Mouse (Mus musculus) neural tube, embryonic 13.5 days (tissue): ENCODE data around the gene Tenm2. TPM values are rescaled to one million over a fixed set of nuclear protein-coding genes. Genes with fewer than 3 reads are reported as not detected.

Experiments used
- ATAC-seq: fragments of 200-750 bp; cut with Nextera tagmentation; 2 replicates; pipeline ENCODE4 v1.8.0; 2017; ENCODE audit warnings: low read depth, mild to moderate bottlenecking, moderate TSS enrichment, moderate library complexity
- H3K27ac ChIP-seq: fragments of 300-500 bp; sonication (generic); replicated peaks from 2 replicates; pipeline ENCODE4 v1.5.1; 2015; ENCODE audit warnings: moderate library complexity, mild to moderate bottlenecking, inconsistent platforms
- H3K27me3 ChIP-seq: fragments of 300-500 bp; sonication (generic); 2 replicates; pipeline ENCODE4 v1.6.1; 2015; ENCODE audit warnings: mild to moderate bottlenecking, inconsistent platforms
- H3K36me3 ChIP-seq: fragments of 300-500 bp; sonication (generic); 2 replicates; pipeline ENCODE4 v1.6.1; 2015; ENCODE audit warnings: mild to moderate bottlenecking, inconsistent platforms
- H3K4me1 ChIP-seq: fragments of 300-500 bp; sonication (generic); replicated peaks from 2 replicates; pipeline ENCODE4 v1.6.1; 2015; ENCODE audit warnings: inconsistent platforms
- H3K4me2 ChIP-seq: fragments of 300-500 bp; sonication (generic); 2 replicates; pipeline ENCODE4 v1.6.1; 2015; ENCODE audit warnings: inconsistent platforms, mild to moderate bottlenecking, moderate library complexity
- H3K4me3 ChIP-seq: fragments of 300-500 bp; sonication (generic); 2 replicates; pipeline ENCODE4 v1.5.1; 2015; ENCODE audit warnings: mild to moderate bottlenecking, inconsistent platforms
- H3K9ac ChIP-seq: fragments of 300-500 bp; sonication (generic); 2 replicates; pipeline ENCODE4 v1.6.1; 2015; ENCODE audit warnings: moderate library complexity, mild to moderate bottlenecking, inconsistent platforms
- H3K9me3 ChIP-seq: fragments of 300-500 bp; sonication (generic); 2 replicates; pipeline ENCODE4 v1.6.1; 2016; ENCODE audit warnings: inconsistent platforms
- WGBS: fragments of 180-500 bp; shearing (Covaris S2); methylation state at CpG from one replicate; pipeline ENCODE4 v1.1.7; 2015; 5-methylcytosine and 5-hydroxymethylcytosine counted together
- polyA plus RNA-seq: library from polyadenylated mRNA; unstranded; fragments of >200 nt; fragmentation: Nextera tagmentation; extraction: Ambion mirVana; gene quantifications from 2 replicates; pipeline ENCODE4 v1.2.1, GENCODE M21; 2015

Gene Tenm2
- polyA plus RNA-seq: 13.7 and 14.2 TPM in 2 replicates

- Histone ChIP-seq H3K4me1 (peaks cover 18% of the 10 kb centered on the region), H3K9me3 (no peaks in the 10 kb centered on the region), H3K4me3 (peak within 1 kb of the TSS; percentile 58), H3K36me3 (no peaks in the 10 kb centered on the region), H3K27ac (peak within 1 kb of the TSS; percentile 93), H3K4me2 (peak within 1 kb of the TSS; percentile 81), H3K27me3 (peaks cover 7% of the 10 kb centered on the region), H3K9ac (peak within 1 kb of the TSS; percentile 84)
- under 1% methylated on average over 59 of the region's 59 CpGs for WGBS
- ATAC-seq: peak; percentile 96
These were observed at the start of gene Tenm2 for GRCm38 (mm10) chr11:37235914-37236600. Tenm2 (minus strand) TSS chr11:37235964.

GRCm38 (mm10) chr11:37285186-37285585, 49.4 kb upstream of the Tenm2 start:
- 92% methylated on average over 2 of the region's 2 CpGs for WGBS
- no peaks in the 10 kb centered on the region for H3K27me3 ChIP-seq
- H3K4me3 ChIP-seq: no peak overlapping the region
- no peak overlapping the region for H3K4me2 ChIP-seq
- no peak overlapping the region for H3K27ac ChIP-seq
- no peak overlapping the region for H3K9ac ChIP-seq
- H3K9me3 ChIP-seq: peaks cover 4% of the 10 kb centered on the region; the same call in 1 of the 2 replicates
- no peaks in the 10 kb centered on the region for H3K4me1 ChIP-seq
- no peak for ATAC-seq
- H3K36me3 ChIP-seq: no peaks in the 10 kb centered on the region

- WGBS: 83% methylated on average over 2 of the region's 2 CpGs
- no peak for ATAC-seq
- no peaks in the 10 kb centered on the region for H3K9me3 ChIP-seq
These were observed 13.0 kb upstream of the Tenm2 start for GRCm38 (mm10) chr11:37248796-37249195.

GRCm38 (mm10) chr11:37237096-37237725, 1.4 kb upstream of the Tenm2 start:
- peaks cover 18% of the 10 kb centered on the region for H3K4me1 ChIP-seq
- WGBS: 32% methylated on average over 7 of the region's 7 CpGs
- ATAC-seq: no peak

More at GRCm38 (mm10) chr11:37248796-37249195, 13.0 kb upstream of the Tenm2 start:
- Histone ChIP-seq H3K36me3 (no peaks in the 10 kb centered on the region), H3K9ac (no peak overlapping the region), H3K4me1 (no peaks in the 10 kb centered on the region), H3K27me3 (no peaks in the 10 kb centered on the region), H3K27ac (no peak overlapping the region), H3K4me2 (no peak overlapping the region), H3K4me3 (no peak overlapping the region)

GRCm38 (mm10) chr11:37236601-37237083, 878 bp upstream of the Tenm2 start:
- H3K27ac ChIP-seq: peak overlapping the region; percentile 93
- no peaks in the 10 kb centered on the region for H3K36me3 ChIP-seq
- ATAC-seq: peak; percentile 90
- peak overlapping the region; percentile 58 for H3K4me3 ChIP-seq
- peak overlapping the region; percentile 81 for H3K4me2 ChIP-seq
- no peaks in the 10 kb centered on the region for H3K9me3 ChIP-seq
- peaks cover 18% of the 10 kb centered on the region for H3K4me1 ChIP-seq
- peak overlapping the region; percentile 84 for H3K9ac ChIP-seq
- WGBS: under 1% methylated on average over 31 of the region's 31 CpGs
- peaks cover 7% of the 10 kb centered on the region for H3K27me3 ChIP-seq

More at GRCm38 (mm10) chr11:37237096-37237725, 1.4 kb upstream of the Tenm2 start:
- Histone ChIP-seq H3K9ac (peak overlapping the region; percentile 84), H3K9me3 (no peaks in the 10 kb centered on the region), H3K4me3 (peak overlapping the region; percentile 58), H3K27ac (peak overlapping the region; percentile 93), H3K36me3 (no peaks in the 10 kb centered on the region), H3K27me3 (peaks cover 7% of the 10 kb centered on the region), H3K4me2 (peak overlapping the region; percentile 81)

- H3K4me2 ChIP-seq: peak overlapping the region; percentile 81
- peak overlapping the region; percentile 58 for H3K4me3 ChIP-seq
- H3K4me1 ChIP-seq: peaks cover 18% of the 10 kb centered on the region
- no peak for ATAC-seq
- H3K36me3 ChIP-seq: no peaks in the 10 kb centered on the region
- H3K27me3 ChIP-seq: peaks cover 7% of the 10 kb centered on the region
- 8% methylated on average over 18 of the region's 18 CpGs for WGBS
- peak overlapping the region; percentile 84 for H3K9ac ChIP-seq
- no peaks in the 10 kb centered on the region for H3K9me3 ChIP-seq
- peak overlapping the region; percentile 93; the same call in 1 of the 2 replicates for H3K27ac ChIP-seq
These were observed 556 bp downstream of the Tenm2 start for GRCm38 (mm10) chr11:37235021-37235795.

GRCm38 (mm10) chr11:37227404-37227803, 8.4 kb downstream of the Tenm2 start:
- no peak for ATAC-seq
- no peaks in the 10 kb centered on the region for H3K9me3 ChIP-seq
- H3K36me3 ChIP-seq: no peaks in the 10 kb centered on the region
- H3K9ac ChIP-seq: no peak overlapping the region
- H3K4me2 ChIP-seq: no peak overlapping the region
- H3K4me3 ChIP-seq: no peak overlapping the region
- no peaks in the 10 kb centered on the region for H3K27me3 ChIP-seq
- no peaks in the 10 kb centered on the region for H3K4me1 ChIP-seq
- WGBS: 71% methylated on average over 1 of the region's 1 CpGs
- H3K27ac ChIP-seq: no peak overlapping the region

GRCm38 (mm10) chr11:37226943-37227342, 8.8 kb downstream of the Tenm2 start:
- no peaks in the 10 kb centered on the region for H3K4me1 ChIP-seq
- H3K27ac ChIP-seq: no peak overlapping the region
- WGBS: 80% methylated on average over 10 of the region's 10 CpGs
- H3K4me2 ChIP-seq: no peak overlapping the region
- H3K9me3 ChIP-seq: no peaks in the 10 kb centered on the region
- no peak for ATAC-seq
- H3K9ac ChIP-seq: no peak overlapping the region
- no peaks in the 10 kb centered on the region for H3K27me3 ChIP-seq
- no peaks in the 10 kb centered on the region for H3K36me3 ChIP-seq
- H3K4me3 ChIP-seq: no peak overlapping the region

GRCm38 (mm10) chr11:37222737-37223136, 13.0 kb downstream of the Tenm2 start:
- Histone ChIP-seq H3K9me3 (no peaks in the 10 kb centered on the region), H3K4me1 (no peaks in the 10 kb centered on the region), H3K36me3 (no peaks in the 10 kb centered on the region), H3K4me2 (no peak overlapping the region), H3K27me3 (no peaks in the 10 kb centered on the region), H3K27ac (no peak overlapping the region), H3K4me3 (no peak overlapping the region), H3K9ac (no peak overlapping the region)
- no peak for ATAC-seq
- 92% methylated on average over 2 of the region's 2 CpGs for WGBS

- ATAC-seq: no peak
- H3K4me2 ChIP-seq: no peak overlapping the region
These were observed 13.7 kb downstream of the Tenm2 start for GRCm38 (mm10) chr11:37222056-37222455.

GRCm38 (mm10) chr11:37220921-37221320, 14.8 kb downstream of the Tenm2 start:
- no peaks in the 10 kb centered on the region for H3K4me1 ChIP-seq
- H3K27ac ChIP-seq: no peak overlapping the region
- no peak for ATAC-seq
- H3K27me3 ChIP-seq: no peaks in the 10 kb centered on the region
- H3K4me2 ChIP-seq: no peak overlapping the region
- no peak overlapping the region for H3K4me3 ChIP-seq
- no peak overlapping the region for H3K9ac ChIP-seq
- 91% methylated on average over 6 of the region's 6 CpGs for WGBS
- no peaks in the 10 kb centered on the region for H3K36me3 ChIP-seq
- H3K9me3 ChIP-seq: no peaks in the 10 kb centered on the region

More at GRCm38 (mm10) chr11:37222056-37222455, 13.7 kb downstream of the Tenm2 start:
- Histone ChIP-seq H3K36me3 (no peaks in the 10 kb centered on the region), H3K27me3 (no peaks in the 10 kb centered on the region), H3K4me1 (no peaks in the 10 kb centered on the region), H3K9ac (no peak overlapping the region), H3K4me3 (no peak overlapping the region), H3K9me3 (no peaks in the 10 kb centered on the region), H3K27ac (no peak overlapping the region)
- 90% methylated on average over 2 of the region's 2 CpGs for WGBS

- H3K4me3 ChIP-seq: no peak overlapping the region
- no peak for ATAC-seq
- H3K9me3 ChIP-seq: no peaks in the 10 kb centered on the region
- no peak overlapping the region for H3K9ac ChIP-seq
- no peaks in the 10 kb centered on the region for H3K36me3 ChIP-seq
- H3K4me1 ChIP-seq: no peaks in the 10 kb centered on the region; the same call in 1 of the 2 replicates
- H3K27ac ChIP-seq: no peak overlapping the region
- WGBS: 17% methylated on average over 3 of the region's 3 CpGs
- H3K4me2 ChIP-seq: no peak overlapping the region
- H3K27me3 ChIP-seq: no peaks in the 10 kb centered on the region
These were observed 49.6 kb downstream of the Tenm2 start for GRCm38 (mm10) chr11:37186132-37186531.
